Mouse (Mus musculus): ENCODE results near the gene Crmp1. TPM values are rescaled to one million over a fixed set of nuclear protein-coding genes. Genes with fewer than 3 reads are reported as not detected.

Gene Crmp1
- polyA plus RNA-seq, 1 experiment from 2014 or later: 12.5 TPM

GRCm38 (mm10) chr5:37215276-37215675 lies 26.5 kb upstream of the Crmp1 start:
- no peaks in the 10 kb centered on the region for H3K9me3 ChIP-seq
- H3K4me3 ChIP-seq: no peak overlapping the region
- H3K9ac ChIP-seq: no peak overlapping the region
- H3K4me2 ChIP-seq: no peak overlapping the region
- no peak for ATAC-seq (ENCODE audit: borderline replicate concordance, extremely low read depth, low FRiP score, low TSS enrichment)
- H3K36me3 ChIP-seq: no peaks in the 10 kb centered on the region
- H3K27ac ChIP-seq: no peak overlapping the region
- H3K4me1 ChIP-seq: no peaks in the 10 kb centered on the region
- no peaks in the 10 kb centered on the region for H3K27me3 ChIP-seq
- 84% methylated on average over 7 of the region's 7 CpGs for WGBS

DNA sequence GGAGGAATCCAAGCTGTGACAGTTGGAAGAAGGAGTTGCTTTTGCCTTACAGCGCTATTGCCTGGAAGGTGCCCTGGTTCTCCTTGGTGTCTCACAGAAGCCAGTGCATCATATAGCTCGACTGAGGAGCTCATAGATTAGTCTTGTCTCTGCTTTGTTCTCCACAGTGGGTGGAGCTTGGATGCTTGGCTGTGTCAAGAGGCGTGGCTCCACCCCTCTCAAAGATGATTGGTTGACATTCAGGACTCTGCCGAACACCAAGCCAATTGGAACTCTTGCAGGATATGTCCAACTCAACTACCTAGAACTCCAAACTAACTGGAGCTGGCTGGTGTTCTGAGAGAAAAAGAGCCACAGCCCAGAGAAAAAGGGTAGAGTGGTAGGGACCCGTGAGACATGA lies 22.1 kb upstream of the Crmp1 start:
- H3K4me2 ChIP-seq: no peak overlapping the region
- no peaks in the 10 kb centered on the region for H3K9me3 ChIP-seq
- no peak overlapping the region for H3K27ac ChIP-seq
- WGBS: 37% methylated on average over 5 of the region's 5 CpGs
- H3K27me3 ChIP-seq: no peaks in the 10 kb centered on the region
- ATAC-seq (ENCODE audit: borderline replicate concordance, extremely low read depth, low FRiP score, low TSS enrichment): no peak
- H3K36me3 ChIP-seq: no peaks in the 10 kb centered on the region
- no peak overlapping the region for H3K4me3 ChIP-seq
- H3K9ac ChIP-seq: no peak overlapping the region
- no peaks in the 10 kb centered on the region for H3K4me1 ChIP-seq

GRCm38 (mm10) chr5:37220575-37220974 lies 21.2 kb upstream of the Crmp1 start:
- H3K4me2 ChIP-seq: no peak overlapping the region
- H3K36me3 ChIP-seq: no peaks in the 10 kb centered on the region
- WGBS: 79% methylated on average over 5 of the region's 5 CpGs
- no peak overlapping the region for H3K27ac ChIP-seq
- no peak for ATAC-seq (ENCODE audit: borderline replicate concordance, extremely low read depth, low FRiP score, low TSS enrichment)
- H3K9ac ChIP-seq: no peak overlapping the region
- no peaks in the 10 kb centered on the region for H3K27me3 ChIP-seq
- H3K9me3 ChIP-seq: no peaks in the 10 kb centered on the region
- no peak overlapping the region for H3K4me3 ChIP-seq
- no peaks in the 10 kb centered on the region for H3K4me1 ChIP-seq

DNA sequence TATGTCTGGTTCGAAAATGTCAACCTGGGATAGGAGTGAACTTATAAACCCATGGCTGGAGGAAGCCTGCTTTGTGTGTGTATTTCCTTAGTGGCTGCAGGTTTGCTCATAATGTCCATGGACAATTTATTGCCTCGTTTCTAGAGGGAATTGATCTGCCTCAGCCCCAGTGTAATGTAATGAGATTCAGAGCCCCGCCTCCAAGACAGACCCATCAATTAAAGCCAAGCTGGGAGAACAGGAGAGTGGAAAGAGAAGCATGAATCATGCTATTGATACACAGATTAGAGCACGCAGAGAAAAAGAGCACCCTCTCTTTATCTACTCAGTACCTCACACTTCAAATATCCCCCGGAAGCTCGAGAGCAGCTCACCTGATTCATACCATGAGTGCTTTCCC lies 20.2 kb upstream of the Crmp1 start:
- no peak for ATAC-seq (ENCODE audit: borderline replicate concordance, extremely low read depth, low FRiP score, low TSS enrichment)
- no peaks in the 10 kb centered on the region for H3K27me3 ChIP-seq

GRCm38 (mm10) chr5:37222316-37222715 lies 19.4 kb upstream of the Crmp1 start:
- Histone ChIP-seq H3K4me3 (no peak overlapping the region), H3K4me2 (no peak overlapping the region), H3K27ac (no peak overlapping the region), H3K27me3 (no peaks in the 10 kb centered on the region), H3K9me3 (no peaks in the 10 kb centered on the region), H3K4me1 (no peaks in the 10 kb centered on the region), H3K36me3 (no peaks in the 10 kb centered on the region), H3K9ac (no peak overlapping the region)
- ATAC-seq (ENCODE audit: borderline replicate concordance, extremely low read depth, low FRiP score, low TSS enrichment): no peak
- 63% methylated on average over 8 of the region's 8 CpGs for WGBS

More for the DNA sequence above, 20.2 kb upstream of the Crmp1 start:
- Histone ChIP-seq H3K27ac (no peak overlapping the region), H3K36me3 (no peaks in the 10 kb centered on the region), H3K4me2 (no peak overlapping the region), H3K9ac (no peak overlapping the region), H3K4me3 (no peak overlapping the region), H3K4me1 (no peaks in the 10 kb centered on the region), H3K9me3 (no peaks in the 10 kb centered on the region)
- WGBS: 57% methylated on average over 6 of the region's 6 CpGs

DNA sequence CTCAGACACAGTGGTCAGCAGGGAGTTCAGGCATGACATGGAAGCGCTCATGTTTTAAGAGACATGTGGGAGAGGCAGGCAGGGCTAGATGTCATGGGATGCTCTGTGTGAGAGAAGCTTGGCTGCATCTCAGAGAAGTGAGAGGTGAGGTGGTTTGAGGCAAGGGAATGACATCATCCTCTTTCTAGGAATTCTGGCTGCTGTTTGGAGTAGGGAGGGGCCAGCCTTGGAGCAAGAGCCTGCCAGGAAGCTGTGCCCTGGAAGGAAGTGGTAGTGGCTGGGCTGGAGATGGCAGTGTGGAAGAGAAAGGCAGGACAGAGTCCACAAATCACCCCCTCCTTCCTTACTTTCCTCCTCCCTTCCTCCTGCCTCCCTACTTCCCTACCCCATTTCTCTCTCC lies 16.0 kb upstream of the Crmp1 start:
- H3K4me3 ChIP-seq: no peak overlapping the region
- no peak overlapping the region for H3K9ac ChIP-seq
- H3K4me2 ChIP-seq: no peak overlapping the region
- H3K4me1 ChIP-seq: no peaks in the 10 kb centered on the region
- no peak; the same call in 1 of the 2 replicates for ATAC-seq (ENCODE audit: borderline replicate concordance, extremely low read depth, low FRiP score, low TSS enrichment)
- WGBS: 77% methylated on average over 1 of the region's 1 CpGs
- H3K27me3 ChIP-seq: no peaks in the 10 kb centered on the region
- no peak overlapping the region for H3K27ac ChIP-seq
- H3K9me3 ChIP-seq: no peaks in the 10 kb centered on the region
- H3K36me3 ChIP-seq: no peaks in the 10 kb centered on the region

- Histone ChIP-seq H3K27me3 (0 out of 2 replicates have a peak, but pooled peaks cover under 1% of the 10 kb centered on the region), H3K9ac (no peak overlapping the region), H3K4me1 (no peaks in the 10 kb centered on the region), H3K9me3 (no peaks in the 10 kb centered on the region), H3K4me3 (no peak overlapping the region), H3K27ac (no peak overlapping the region), H3K4me2 (no peak overlapping the region), H3K36me3 (no peaks in the 10 kb centered on the region)
- WGBS: 43% methylated on average over 6 of the region's 6 CpGs
- no peak for ATAC-seq (ENCODE audit: borderline replicate concordance, extremely low read depth, low FRiP score, low TSS enrichment)
Observed at GRCm38 (mm10) chr5:37227956-37228680, 13.6 kb upstream of the Crmp1 start.

DNA sequence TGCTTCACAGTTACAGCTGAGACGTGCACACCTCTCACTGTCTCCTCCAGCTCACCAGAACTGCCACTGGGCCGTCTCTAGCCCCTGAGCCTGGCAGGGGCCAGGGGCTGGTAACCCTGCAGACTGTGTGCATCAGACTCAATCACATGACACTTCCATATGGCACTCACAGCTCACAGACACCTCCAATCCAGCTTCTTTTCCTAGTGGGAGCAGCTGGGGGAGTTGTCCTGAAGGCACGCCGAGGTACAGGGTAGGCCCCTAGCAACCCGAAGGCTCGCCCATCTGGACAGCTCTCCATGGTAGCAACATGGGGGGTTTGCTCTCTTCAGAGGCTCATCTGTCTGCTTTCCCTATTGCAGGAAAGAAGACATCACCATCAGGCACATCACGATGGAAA lies 12.8 kb upstream of the Crmp1 start:
- Histone ChIP-seq H3K4me3 (no peak overlapping the region), H3K36me3 (no peaks in the 10 kb centered on the region), H3K4me1 (no peaks in the 10 kb centered on the region), H3K27ac (no peak overlapping the region), H3K9me3 (no peaks in the 10 kb centered on the region), H3K27me3 (0 out of 2 replicates have a peak, but pooled peaks cover 4% of the 10 kb centered on the region), H3K4me2 (no peak overlapping the region), H3K9ac (no peak overlapping the region)
- no peak for ATAC-seq (ENCODE audit: borderline replicate concordance, extremely low read depth, low FRiP score, low TSS enrichment)
- WGBS: 62% methylated on average over 7 of the region's 7 CpGs

GRCm38 (mm10) chr5:37233010-37233557 lies 8.7 kb upstream of the Crmp1 start:
- 38% methylated on average over 9 of the region's 9 CpGs for WGBS
- no peak for ATAC-seq (ENCODE audit: borderline replicate concordance, extremely low read depth, low FRiP score, low TSS enrichment)
- Histone ChIP-seq H3K4me1 (no peaks in the 10 kb centered on the region), H3K9ac (no peak overlapping the region), H3K4me3 (no peak overlapping the region), H3K9me3 (no peaks in the 10 kb centered on the region), H3K4me2 (no peak overlapping the region), H3K36me3 (no peaks in the 10 kb centered on the region), H3K27me3 (0 out of 2 replicates have a peak, but pooled peaks cover 12% of the 10 kb centered on the region), H3K27ac (no peak overlapping the region)

DNA sequence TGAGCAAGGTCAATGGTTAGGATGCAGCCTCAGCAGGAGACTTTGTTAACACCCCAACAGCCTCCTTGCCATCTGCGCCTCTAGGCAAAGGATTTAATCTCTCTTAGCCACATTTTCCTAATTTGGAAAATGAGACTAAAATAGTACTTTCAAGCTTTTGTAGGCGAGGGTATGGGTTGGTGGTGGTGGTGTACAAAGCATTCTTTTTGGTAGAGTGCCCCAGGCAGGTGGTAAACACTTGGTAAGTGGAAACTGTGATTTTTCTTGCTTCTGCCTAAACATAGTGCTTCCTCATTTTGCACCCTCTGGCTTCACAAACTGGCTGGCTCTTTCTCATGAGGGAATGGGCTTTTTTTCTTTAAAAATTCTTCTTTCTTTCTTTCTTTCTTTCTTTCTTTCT lies 3.1 kb upstream of the Crmp1 start:
- no peak overlapping the region for H3K4me3 ChIP-seq
- H3K9ac ChIP-seq: no peak overlapping the region
- peaks cover 12% of the 10 kb centered on the region for H3K4me1 ChIP-seq
- no peak overlapping the region for H3K27ac ChIP-seq
- ATAC-seq (ENCODE audit: borderline replicate concordance, extremely low read depth, low FRiP score, low TSS enrichment): no peak
- WGBS: 31% methylated on average over 2 of the region's 2 CpGs
- no peak overlapping the region for H3K4me2 ChIP-seq
- H3K9me3 ChIP-seq: no peaks in the 10 kb centered on the region
- H3K27me3 ChIP-seq: peaks cover 50% of the 10 kb centered on the region
- H3K36me3 ChIP-seq: no peaks in the 10 kb centered on the region

GRCm38 (mm10) chr5:37240550-37240949 lies 1.2 kb upstream of the Crmp1 start:
- H3K9ac ChIP-seq: no peak overlapping the region
- no peak overlapping the region for H3K4me3 ChIP-seq
- no peak for ATAC-seq (ENCODE audit: borderline replicate concordance, extremely low read depth, low FRiP score, low TSS enrichment)
- no peak overlapping the region for H3K4me2 ChIP-seq
- H3K4me1 ChIP-seq: peaks cover 12% of the 10 kb centered on the region
- no peak overlapping the region for H3K27ac ChIP-seq
- no peaks in the 10 kb centered on the region for H3K36me3 ChIP-seq
- peaks cover 61% of the 10 kb centered on the region for H3K27me3 ChIP-seq
- WGBS: 4% methylated on average over 5 of the region's 5 CpGs
- no peaks in the 10 kb centered on the region for H3K9me3 ChIP-seq

GRCm38 (mm10) chr5:37241224-37241623 lies 516 bp upstream of the Crmp1 start:
- no peak overlapping the region for H3K27ac ChIP-seq
- H3K36me3 ChIP-seq: no peaks in the 10 kb centered on the region
- ATAC-seq (ENCODE audit: borderline replicate concordance, extremely low read depth, low FRiP score, low TSS enrichment): no peak
- no peak overlapping the region for H3K4me3 ChIP-seq
- 15% methylated on average over 9 of the region's 9 CpGs for WGBS
- no peak overlapping the region for H3K9ac ChIP-seq
- peaks cover 67% of the 10 kb centered on the region for H3K27me3 ChIP-seq
- H3K4me2 ChIP-seq: peak overlapping the region; percentile 60
- H3K4me1 ChIP-seq: peaks cover 15% of the 10 kb centered on the region
- no peaks in the 10 kb centered on the region for H3K9me3 ChIP-seq

Measured in lung, embryonic 15.5 days (tissue).